Mouse (Mus musculus): ENCODE results near the gene Oas1g.
"Not testable (repeated sequence)": the region's sequence is repeated elsewhere in the genome, so short reads cannot be mapped to it uniquely, and the experiment has no call there.

The Oas1g gene

DNA sequence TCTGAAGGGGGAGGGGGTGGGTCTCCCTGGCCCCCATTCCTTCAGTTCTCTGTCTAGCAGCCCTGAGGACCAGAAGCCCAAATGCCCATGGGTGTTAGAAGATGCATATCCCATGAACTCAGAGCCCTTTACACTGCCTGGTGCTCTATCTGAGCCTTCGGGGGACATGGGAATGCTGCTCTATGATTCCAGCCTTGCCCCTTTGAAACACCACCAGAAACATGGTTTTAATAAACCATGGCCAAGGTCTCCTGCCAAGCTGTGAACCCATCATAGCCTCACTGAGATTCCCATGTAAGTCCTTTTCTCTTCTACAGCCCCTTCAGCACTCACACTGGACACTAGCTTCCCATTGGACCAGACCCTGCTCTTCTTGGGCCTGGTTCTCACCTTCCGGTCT lies 2.6 kb upstream of the Oas1g start:
- no peak for DNase-seq (ENCODE audit: low read depth, low spot score)

DNA sequence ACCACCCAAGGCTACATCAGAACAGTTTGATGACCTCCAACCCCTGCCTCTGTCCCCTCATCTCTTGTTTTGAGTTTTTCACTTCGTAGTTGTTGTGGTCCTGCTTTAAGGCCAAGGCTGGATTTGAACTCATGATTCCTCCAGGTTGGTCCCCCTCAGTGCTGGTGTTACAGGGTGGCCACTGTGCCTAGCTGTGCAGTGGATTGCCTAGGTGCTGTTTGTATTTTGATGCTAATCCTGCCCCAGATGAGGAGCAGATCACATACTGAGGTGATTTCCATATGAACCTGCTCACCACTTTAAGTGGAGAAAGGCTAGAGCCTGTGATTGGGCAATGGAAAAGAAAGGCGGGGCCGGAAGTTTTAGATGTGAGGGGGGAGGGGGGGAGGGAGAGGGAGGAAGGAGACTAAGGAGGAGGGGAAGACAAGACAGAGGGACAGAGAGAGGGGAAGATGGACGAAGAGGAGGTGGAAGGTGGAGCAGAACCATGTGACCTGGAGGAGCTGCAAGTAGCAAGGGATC lies 942 bp upstream of the Oas1g start:
- DNase-seq (ENCODE audit: low read depth, low spot score), result not testable (repeated sequence)

DNA sequence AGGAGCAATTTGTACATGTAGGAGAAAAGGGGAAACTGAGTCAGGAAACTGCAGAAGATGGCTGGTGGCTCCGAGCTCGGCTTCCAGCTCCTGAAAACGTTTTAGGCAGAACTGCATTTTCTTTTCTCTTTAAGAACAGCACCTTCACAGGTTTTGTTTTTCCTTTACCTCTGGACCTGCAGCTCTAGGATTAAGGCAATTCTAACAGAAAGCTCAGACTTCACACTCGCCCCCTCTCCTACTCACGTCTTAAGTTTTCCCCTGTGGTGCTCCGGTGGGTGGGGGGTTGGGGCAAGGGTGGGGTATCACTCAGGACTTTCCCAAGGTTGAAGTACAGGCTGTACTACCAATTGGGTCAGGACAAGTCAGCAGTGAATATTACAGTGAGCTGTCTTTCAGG lies 418 bp upstream of the Oas1g start:
- no peak for DNase-seq (ENCODE audit: low read depth, low spot score)

DNA sequence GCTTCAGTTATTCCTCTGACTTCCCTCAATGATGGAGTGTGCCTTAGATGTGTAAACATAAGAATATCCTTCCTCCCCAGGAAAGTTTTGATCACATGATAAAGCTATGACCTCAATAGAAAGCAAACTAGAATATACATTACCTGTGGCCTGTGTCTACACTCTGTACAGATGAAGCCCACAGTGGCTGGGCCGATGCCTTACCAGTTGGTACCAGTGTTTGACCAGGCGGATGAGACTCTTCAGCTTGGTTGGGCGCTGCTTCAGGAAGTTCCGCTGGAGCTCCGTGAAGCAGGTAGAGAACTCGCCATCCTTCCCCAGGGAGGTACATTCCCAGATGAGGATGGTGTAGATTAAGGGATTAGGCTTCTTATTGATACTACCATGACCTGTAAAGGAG lies 5.7 kb downstream of the Oas1g start:
- DNase-seq (ENCODE audit: low read depth, low spot score), result not testable (repeated sequence)

DNA sequence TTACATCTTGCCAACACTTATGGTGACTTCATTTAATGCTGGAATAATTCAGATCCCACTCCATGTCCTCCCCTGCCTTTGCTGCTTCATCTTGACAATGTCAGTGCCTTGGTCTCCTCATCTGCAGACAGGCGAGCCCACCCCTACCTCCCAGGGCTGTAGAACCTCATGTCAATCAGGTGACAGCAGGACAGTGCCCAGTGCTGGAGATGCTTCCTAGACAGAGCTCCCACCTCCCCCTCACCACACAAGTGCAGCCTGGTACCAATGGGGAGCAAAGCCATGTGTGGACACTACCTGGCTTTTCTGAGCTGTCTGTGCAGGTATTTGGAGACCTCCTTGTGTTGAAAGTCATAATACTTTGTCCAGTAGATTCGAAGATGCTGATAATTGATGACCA lies 8.6 kb downstream of the Oas1g start:
- not testable (repeated sequence) for DNase-seq (ENCODE audit: low read depth, low spot score)

DNA sequence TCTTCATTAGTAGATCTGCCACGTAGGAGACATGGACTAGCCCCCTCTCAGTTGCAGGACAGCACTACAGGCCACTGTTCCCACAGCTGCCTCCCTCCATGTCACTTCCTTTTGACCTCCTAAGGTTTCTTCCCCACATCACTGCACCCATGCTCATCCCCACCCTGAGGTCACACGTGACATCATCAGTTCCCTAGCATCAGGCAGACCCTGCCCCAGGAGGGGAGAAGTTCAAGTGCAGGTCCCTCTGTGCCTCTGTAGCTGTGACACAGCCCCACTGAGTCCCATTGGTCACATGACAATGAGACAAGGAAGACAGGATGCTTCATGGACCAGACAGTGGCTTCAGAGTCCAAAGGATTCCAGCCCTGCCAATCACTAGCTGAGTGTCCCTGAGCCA lies 10.0 kb downstream of the Oas1g start:
- not testable (repeated sequence) for DNase-seq (ENCODE audit: low read depth, low spot score)

DNA sequence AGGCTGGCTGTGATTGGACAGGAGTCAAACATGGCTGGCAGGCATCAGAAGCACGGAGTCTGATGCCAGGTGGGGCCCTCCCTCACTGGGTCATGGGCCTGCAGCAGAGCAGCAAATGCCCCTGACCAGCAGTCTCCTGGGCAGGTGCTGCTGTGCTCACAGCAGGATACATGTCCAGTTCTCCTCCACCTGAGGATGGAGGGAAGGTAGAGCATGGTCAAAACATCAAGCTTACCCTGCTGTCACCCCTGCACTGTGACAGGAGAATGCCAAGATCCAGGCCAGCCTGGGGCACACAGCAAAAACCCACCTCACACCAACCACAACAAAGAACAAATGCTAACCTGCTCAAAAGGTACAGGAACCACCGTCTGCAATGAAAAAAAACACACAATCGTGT lies 10.6 kb downstream of the Oas1g start:
- DNase-seq (ENCODE audit: low read depth, low spot score), result not testable (repeated sequence)

DNA sequence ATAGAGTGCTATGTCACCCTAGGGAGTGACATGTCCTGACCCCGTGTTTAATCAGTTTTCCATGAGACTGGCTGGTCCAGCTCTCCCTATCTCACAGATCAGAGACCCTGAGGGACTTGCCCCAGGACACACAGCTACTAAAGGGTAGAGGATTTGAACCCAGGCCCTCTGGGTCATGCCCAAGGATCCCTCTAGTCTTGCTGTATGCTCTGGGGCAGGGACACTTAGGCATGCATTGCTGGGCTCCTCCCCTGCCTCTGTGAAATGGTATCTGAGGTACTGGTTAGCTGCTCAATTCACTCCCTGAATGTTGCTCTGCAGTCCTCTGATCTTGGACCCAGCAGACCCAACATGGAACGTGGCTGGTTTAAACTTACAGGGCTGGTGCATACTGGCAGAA lies 15.9 kb downstream of the Oas1g start:
- DNase-seq (ENCODE audit: low read depth, low spot score), result no peak

DNA sequence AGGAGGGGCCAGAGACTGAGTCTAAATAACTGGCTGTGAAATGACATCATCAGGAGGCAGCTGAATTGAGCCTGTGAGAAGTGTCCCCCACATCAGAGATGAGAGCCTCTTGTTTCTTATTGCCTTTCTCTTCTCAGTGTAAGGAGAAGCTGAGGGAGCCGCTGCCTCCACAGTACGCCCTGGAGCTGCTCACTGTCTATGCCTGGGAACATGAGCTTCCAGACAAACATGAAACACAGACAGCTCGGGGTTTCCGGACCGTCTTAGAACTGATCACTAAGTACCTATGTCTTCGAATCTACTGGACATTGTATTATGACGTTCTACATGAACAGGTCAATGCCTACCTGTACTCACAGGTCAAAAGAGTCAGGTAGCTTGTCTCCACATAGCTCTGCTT lies 16.6 kb downstream of the Oas1g start:
- no peak for DNase-seq (ENCODE audit: low read depth, low spot score)

DNA sequence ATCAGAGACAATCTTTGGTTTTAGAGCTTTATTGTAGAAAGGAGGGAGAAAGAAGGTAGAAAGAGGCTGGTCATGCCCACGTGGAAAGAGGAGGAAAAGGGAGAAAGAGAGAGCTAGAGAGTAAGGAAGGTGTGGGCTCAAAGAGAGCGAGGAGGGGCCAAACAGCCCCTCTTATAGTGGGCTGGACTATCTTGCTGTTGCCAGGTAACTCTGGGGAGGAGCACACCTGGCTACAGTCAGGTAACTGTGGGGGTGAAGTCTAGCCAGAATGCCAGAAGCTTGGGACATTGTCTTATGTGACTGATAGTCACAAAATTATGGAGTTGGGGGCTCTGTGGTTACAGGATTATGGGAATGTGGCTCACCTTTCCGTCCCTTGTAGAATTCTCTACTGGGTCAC lies 17.3 kb downstream of the Oas1g start:
- no peak for DNase-seq (ENCODE audit: low read depth, low spot score)

DNA sequence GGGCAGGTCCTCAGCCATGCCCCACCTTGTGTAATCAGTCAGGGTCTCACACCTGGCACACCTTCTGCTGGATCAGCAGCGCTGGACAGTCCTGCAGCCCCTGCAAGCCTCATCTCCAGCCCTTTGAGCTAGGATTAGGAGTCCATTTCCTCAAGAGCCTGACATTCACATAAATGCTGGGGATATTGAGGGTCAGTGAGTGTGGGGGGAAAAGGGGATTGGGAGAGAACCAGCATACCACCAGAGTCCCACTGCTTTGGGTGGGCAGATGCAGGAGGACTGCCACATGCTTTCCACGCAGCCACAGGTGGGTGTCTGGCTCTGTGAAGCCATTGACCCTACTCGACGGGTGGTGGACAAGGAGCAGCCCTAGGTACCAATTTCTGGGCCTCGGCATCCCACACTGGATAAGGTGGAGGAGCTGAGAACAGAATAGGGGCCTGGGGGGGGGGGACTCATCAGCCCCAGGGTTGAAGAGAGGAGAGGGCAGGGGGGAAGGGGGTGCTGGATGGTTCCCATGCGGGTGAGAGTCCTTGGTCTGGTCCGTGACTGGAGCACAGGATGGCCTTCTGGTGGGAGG lies 17.9 kb downstream of the Oas1g start:
- DNase-seq (ENCODE audit: low read depth, low spot score), result no peak

DNA sequence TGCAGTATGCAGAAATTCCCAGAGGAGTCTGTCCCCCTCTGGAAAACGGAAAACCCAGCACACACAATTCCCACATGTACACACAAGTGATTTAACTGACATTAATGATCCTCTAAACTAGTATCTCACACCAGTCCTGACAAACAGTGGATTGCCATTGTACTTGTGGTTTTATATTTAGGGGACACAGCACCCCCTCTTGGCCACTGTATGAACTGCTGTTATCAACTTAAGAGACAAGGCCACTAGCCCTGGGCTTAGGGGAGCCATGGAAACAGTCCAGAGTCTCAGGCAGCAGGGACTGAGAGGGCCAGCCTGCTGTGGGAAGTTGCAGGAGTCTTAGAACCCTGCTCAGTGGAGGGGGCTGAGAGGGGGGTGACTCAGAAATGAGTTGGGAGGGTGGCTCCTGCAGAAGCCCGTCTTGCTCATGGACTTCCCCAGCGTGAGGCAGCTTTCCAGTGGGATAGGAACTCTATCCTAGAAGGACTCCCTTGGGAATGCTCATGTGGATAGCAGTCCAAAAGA lies 22.0 kb downstream of the Oas1g start:
- DNase-seq (ENCODE audit: low read depth, low spot score), result no peak

DNA sequence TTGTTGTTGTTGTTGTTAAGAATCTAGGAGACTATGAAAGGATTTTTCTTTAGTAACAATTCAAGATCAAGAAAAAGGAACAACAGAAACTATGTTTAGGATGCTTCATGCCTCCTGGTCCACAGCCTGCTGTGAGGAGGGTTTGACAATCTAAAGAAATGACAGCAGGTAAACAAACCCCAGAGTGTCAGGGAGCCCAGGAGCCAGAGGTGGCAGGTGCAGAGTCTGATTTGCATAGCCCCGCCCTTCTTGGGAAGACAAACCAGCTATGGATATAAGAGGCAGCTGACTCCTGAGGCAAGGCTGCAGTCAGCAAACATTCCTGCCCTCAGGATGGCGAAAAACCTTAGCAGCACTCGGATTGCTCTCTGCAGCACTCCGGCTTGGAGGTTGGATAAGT lies 26.3 kb downstream of the Oas1g start, which contains the start of gene Oas1h:
Gene Oas1h (plus strand): TSS at position 301 of the 400 bp plus-strand sequence.
- DNase-seq (ENCODE audit: low read depth, low spot score), result no peak

DNA sequence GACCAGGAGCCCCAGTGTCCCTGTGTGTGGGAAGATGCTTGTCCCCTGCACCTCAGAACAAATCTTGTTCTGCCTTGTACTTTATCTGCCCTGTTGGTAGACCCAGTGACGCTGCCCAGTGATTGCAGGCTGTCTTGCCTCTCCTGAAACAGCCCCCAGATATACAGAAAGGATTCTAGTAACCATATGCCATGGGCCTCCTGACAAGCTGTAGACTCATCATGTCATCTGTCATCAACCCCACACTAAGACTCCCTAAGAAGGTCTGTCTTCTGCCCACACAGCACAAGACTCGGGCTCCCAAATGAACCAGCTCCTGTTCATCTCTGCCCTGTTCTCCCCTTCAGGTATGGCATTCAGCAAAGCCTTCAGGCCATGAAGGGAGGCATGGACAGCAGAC lies 28.2 kb downstream of the Oas1g start:
- DNase-seq (ENCODE audit: low read depth, low spot score), result no peak

DNA sequence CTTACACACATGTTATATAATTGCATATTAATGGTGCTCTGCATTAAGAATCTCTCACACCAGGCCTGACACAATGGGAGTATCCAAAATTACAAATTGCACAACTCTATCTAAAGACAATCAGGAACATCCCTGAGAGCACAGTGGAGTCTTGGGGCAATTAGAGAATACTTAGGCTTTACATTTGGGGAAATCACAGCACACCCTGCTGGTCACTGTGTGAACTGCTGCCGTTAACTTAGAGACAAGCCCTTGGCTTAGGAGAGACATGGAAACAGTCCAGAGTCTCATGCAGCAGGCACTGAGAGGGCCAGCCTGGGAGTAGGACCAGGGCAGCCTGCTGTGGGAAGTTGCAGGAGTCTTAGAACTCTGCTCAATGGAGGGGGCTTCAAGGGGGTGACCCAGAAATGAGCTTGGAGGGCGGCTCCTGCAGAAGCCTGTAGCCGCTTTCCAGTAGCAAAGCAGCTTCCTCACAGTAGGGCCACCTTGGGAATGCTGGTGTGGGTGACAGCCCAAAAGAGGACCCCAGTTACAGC lies 37.7 kb downstream of the Oas1g start:
- no peak for DNase-seq (ENCODE audit: low read depth, low spot score)

DNA sequence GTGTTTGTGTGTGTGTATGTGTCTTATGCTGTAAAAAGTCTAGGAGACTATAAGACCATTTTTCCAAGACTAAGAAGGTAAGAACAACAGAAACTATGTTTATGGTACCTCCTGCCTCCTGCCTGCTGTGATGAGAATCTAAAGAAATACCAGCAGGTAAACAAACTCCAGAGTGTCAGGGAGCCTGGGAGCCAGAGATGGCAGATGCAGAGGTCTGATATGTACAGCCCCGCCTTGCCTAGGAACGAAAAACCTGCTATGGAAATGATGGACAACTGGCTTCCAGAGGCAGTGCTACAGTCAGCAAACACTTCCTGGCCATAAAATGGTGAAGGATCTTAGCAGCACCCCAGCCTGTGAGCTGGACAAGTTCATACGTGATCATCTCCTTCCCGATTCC lies 40.3 kb downstream of the Oas1g start, which contains the start of gene Oas1f:
Gene Oas1f (plus strand): TSS at position 301 of the 400 bp plus-strand sequence.
- DNase-seq (ENCODE audit: low read depth, low spot score), result no peak

DNA sequence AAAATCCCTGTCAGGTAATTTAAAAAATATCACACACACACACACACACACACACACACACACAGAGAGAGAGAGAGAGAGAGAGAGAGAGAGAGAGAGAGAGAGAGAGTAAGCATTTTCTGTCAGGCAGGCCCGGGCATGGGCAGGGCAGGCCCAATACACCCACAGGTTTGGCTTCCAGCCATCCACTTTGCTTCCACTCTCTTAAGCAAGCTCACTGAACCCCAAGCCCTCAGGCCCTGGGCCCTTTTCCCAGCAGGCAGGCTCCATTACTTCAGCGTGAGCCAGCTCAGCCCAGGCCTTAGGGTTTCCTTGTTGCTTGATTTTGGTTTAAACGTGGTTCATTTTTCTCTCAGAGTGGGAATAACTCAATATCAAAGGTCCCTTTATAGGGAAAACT lies 42.7 kb downstream of the Oas1g start:
- DNase-seq (ENCODE audit: low read depth, low spot score), result no peak

DNA sequence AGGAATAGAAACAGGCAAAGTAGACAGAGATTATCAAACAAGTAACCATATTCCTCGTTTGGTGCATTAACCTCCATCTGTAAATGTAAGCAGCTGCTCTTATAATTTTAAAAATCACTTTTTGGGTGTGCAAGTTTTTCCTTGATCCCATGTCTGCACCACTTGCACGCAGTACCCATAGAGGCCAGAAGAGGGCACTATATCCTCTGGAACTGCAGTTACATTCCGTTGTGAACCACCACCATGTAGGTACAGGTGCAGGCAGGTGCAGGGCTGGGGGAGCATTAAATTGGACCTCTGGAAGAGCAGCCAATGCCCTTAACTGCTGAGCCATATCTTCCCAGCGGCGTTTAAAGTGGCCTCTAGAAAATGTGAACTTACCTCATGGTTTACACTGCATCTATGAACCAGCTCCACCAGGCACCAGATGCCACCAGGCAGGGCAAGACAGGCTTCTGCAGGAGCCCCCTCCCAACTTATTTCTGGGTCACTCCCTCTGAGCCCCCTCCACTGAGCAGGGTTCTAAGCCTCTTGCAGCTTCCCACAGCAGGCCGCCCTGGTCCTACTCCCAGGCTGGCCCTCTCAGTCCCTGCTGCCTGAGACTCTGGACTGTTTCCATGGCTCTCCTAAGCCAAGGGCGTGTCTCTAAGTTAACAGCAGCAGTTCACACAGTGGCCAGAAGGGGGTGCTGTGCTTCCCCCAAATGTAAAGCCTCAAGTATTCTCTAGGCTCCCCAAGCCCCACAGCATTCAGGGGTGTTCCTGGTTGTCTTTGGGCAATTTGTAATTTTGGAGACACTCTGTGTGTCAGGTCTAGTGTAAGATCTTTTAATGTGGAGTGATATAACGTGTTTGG lies 50.5 kb downstream of the Oas1g start:
- no peak for DNase-seq (ENCODE audit: low read depth, low spot score)

DNA sequence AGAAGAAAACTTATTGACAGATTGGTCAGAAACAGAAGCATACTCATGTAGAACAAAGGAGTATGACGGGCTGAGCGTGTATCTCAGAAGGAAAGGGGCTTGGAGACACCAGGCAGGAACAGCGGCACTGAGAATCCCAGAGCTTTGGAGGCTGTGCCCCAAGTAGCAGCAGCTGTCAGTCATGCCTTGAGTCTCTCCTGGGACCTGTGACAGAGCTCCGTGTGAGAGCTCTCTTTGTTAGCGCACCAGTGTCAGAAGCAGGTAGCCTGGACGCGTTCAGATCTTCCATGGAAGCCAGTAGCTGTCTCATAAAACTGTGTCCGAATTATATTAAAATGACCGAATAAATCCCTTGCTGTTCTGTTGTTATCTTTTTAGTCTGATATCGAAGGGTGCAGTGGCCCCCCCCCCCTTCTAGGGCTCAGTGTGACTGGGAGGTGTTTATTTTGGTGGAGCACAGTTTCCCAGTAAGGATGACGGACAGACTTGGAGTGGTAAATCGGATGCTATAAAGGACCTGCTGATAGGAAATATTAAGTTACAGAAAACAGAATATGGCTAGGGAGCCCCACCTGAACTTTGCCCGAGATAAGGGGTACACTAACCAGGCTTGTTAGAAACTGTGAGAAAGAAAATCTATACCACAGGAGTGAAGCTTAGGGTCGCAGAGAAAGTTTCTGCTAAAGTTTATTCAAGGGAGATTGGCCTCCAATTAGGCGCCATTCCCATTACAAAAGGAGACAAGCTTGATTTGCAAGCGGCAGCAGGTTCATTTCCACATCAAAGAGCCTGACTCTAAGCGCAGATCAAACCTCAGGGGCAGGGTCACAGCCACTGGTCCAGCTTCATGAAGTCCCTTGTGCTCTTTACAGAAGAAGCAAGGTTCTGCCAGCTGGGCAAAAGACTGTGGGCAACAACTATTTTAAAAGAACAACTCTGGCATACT lies 53.8 kb downstream of the Oas1g start:
- no peak for DNase-seq (ENCODE audit: low read depth, low spot score)

DNA sequence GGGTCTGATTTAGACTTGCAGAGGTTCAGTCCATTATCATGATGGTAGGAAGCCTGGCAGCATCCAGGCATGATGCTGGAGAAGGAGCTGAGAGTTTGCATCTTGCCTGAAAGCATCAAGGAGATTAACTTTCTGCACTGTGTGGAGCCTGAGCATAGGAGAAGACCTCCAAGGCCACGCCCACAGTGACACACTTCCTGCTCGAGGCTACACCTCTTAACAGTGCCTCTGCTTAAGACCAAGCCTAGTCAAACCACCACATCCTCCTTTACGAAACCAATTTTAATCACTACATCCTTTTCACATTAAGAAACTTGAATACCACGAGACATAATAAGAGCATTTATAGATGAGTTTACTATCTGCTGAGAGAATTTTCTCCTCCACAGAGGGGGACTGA lies 56.4 kb downstream of the Oas1g start:
- DNase-seq (ENCODE audit: low read depth, low spot score), result no peak

Measured in retina, adult 2 months (tissue).